Comparison of ENCODE assay signal across 21 mouse cellular contexts in genomic region chr14:23943876-23944275, GRCm38 (mm10).
DNase-seq lines count a peak whose midpoint lies in the region; ATAC-seq and TF ChIP-seq lines count a peak whose summit lies in the region.
"Had no signal": no experiment of that assay in that cellular context is flagged by ENCODE, and none has a peak within 500 bp of the region (broad histone marks: within the 10 kb centered on the region; RNA-seq: fewer than 3 reads in every experiment).

No protein-coding gene starts in this region.

- WGBS in kidney, adult 2 months = 47% methylated on average over 2 of the region's 2 CpGs
- WGBS in midbrain, postnatal 0 days = 80% methylated on average over 2 of the region's 2 CpGs

- no peak overlapping the region for H3K4me3 ChIP-seq in kidney, adult 2 months (ENCODE audit: insufficient read depth, low read depth, low read length)
- H3K4me3 ChIP-seq in midbrain, postnatal 0 days (ENCODE audit: low read depth, low read length) = no peak overlapping the region
- H3K4me3 ChIP-seq: hindbrain, embryonic 13.5 days; limb, embryonic 10.5 days; midbrain, embryonic 10.5 days had no signal

- H3K4me2 ChIP-seq in midbrain, postnatal 0 days (ENCODE audit: low read depth, low read length, poor library complexity, severe bottlenecking) = no peak overlapping the region
- H3K4me2 ChIP-seq: hindbrain, embryonic 13.5 days had no signal

- no peak overlapping the region for H3K27ac ChIP-seq in kidney, adult 2 months (ENCODE audit: insufficient read depth, low read depth, low read length)
- no peak overlapping the region for H3K27ac ChIP-seq in midbrain, postnatal 0 days (ENCODE audit: low read depth, low read length)
- H3K27ac ChIP-seq: hindbrain, embryonic 13.5 days; limb, embryonic 10.5 days; macrophage; midbrain, embryonic 10.5 days had no signal

- no peaks in the 10 kb centered on the region for H3K27me3 ChIP-seq in kidney, adult 2 months (replicated peaks; ENCODE audit: control insufficient read depth, insufficient read depth, low read length)
- H3K27me3 ChIP-seq in midbrain, postnatal 0 days (ENCODE audit: insufficient read depth, low read length) = no peaks in the 10 kb centered on the region
- H3K27me3 ChIP-seq: hindbrain, embryonic 13.5 days had no signal

- no peaks in the 10 kb centered on the region for H3K36me3 ChIP-seq in kidney, adult 2 months (ENCODE audit: control insufficient read depth, insufficient read depth, low read length)
- no peaks in the 10 kb centered on the region for H3K36me3 ChIP-seq in midbrain, postnatal 0 days (ENCODE audit: insufficient read depth, low read length)
- H3K36me3 ChIP-seq: hindbrain, embryonic 13.5 days; limb, embryonic 10.5 days; midbrain, embryonic 10.5 days had no signal

- ATAC-seq in midbrain, postnatal 0 days (ENCODE audit: low FRiP score) = no peak
- ATAC-seq: forebrain, postnatal 0 days; midbrain, embryonic 16.5 days had no signal

- H3K9me3 ChIP-seq in midbrain, postnatal 0 days (ENCODE audit: low read length) = no peaks in the 10 kb centered on the region
- H3K9me3 ChIP-seq: hindbrain, embryonic 13.5 days; limb, embryonic 10.5 days; midbrain, embryonic 10.5 days had no signal

- H3K9ac ChIP-seq in midbrain, postnatal 0 days (replicated peaks; ENCODE audit: low read length, poor library complexity, severe bottlenecking) = no peak overlapping the region
- H3K9ac ChIP-seq: forebrain, postnatal 0 days; hindbrain, embryonic 13.5 days had no signal

- H3K4me1 ChIP-seq in kidney, adult 2 months (ENCODE audit: control insufficient read depth, insufficient read depth, low read length) = no peaks in the 10 kb centered on the region
- no peaks in the 10 kb centered on the region for H3K4me1 ChIP-seq in midbrain, postnatal 0 days (ENCODE audit: insufficient read depth, low read length)
- H3K4me1 ChIP-seq: hindbrain, embryonic 13.5 days had no signal

- TF ChIP-seq CTCF in kidney, adult 2 months (conservative IDR thresholded peaks at IDR 0.05; ENCODE audit: insufficient read depth, insufficient read length, low read depth, low read length) = no peak
- TF ChIP-seq CTCF in midbrain, postnatal 0 days (IDR thresholded peaks at IDR 0.05) = no peak

- TF ChIP-seq POLR2A in kidney, adult 2 months (IDR thresholded peaks at IDR 0.05; ENCODE audit: low read depth, low read length) = no peak

- DNase-seq in kidney, adult 2 months = peak; percentile 21
- DNase-seq in kidney, adult 8-10 months = no peak
- peak; percentile 38 for DNase-seq in adrenal gland, postnatal 25 days
- peak; percentile 17 to 64 for DNase-seq in gastrocnemius, adult 8-10 months (ENCODE audit: low spot score in 2 of 2)
- DNase-seq in midbrain, postnatal 0 days (ENCODE audit: low spot score) = no peak
- DNase-seq in right cerebral cortex, postnatal 4 days = no peak
- DNase-seq in frontal cortex, postnatal 10 days (ENCODE audit: low spot score in 2 of 2) = no peak
- DNase-seq: B cell, adult 2 months; cerebellum, adult 2 months; cerebellum, postnatal 25 days; forebrain, postnatal 0 days; heart, postnatal 36 days; kidney, adult 11 months; kidney, postnatal 14 days; liver; thymus, postnatal 14 days had no signal

Comparison
In these comparisons a context has a peak if more than half of its experiments do, and no peak if none do; other contexts are left out.
1. DNase-seq: peak in kidney, adult 2 months (single experiment), adrenal gland, postnatal 25 days (single experiment) and gastrocnemius, adult 8-10 months (2 of 2); none in kidney, adult 8-10 months (0 of 2), midbrain, postnatal 0 days (single experiment), right cerebral cortex, postnatal 4 days (single experiment) and frontal cortex, postnatal 10 days (0 of 2).